Mouse (Mus musculus): ENCODE data around the gene Kifc5b.

GRCm38 (mm10) chr17:26972703-26973574 lies 56.0 kb downstream of the Kifc5b start, which contains the start of gene Zbtb9:
- TF ChIP-seq POLR2A (IDR thresholded peaks at IDR 0.05; ENCODE audit: low read depth, low read length) = peak; percentile 95
- no peak; the same call in 1 of the 2 replicates for TF ChIP-seq CTCF (IDR thresholded peaks at IDR 0.05; ENCODE audit: extremely low read depth, insufficient read length, insufficient replicate concordance, low read depth, low read length)

All from small intestine, adult 2 months (tissue).